Mouse (Mus musculus): ENCODE data around the gene Shank2. TPM values are rescaled to one million over a fixed set of nuclear protein-coding genes. Genes with fewer than 3 reads are reported as not detected.

Shank2 gene
- total RNA-seq (2015): not detected in 2 replicates
- 0.18 TPM in 1 of 2 replicates, not detected in the other for total RNA-seq (2017)

GRCm38 (mm10) chr7:144001628-144002027, at the start of gene Shank2:
Gene Shank2 (plus strand): TSS chr7:144001928.
- ATAC-seq (ENCODE audit: poor library complexity, severe bottlenecking): no peak

DNA sequence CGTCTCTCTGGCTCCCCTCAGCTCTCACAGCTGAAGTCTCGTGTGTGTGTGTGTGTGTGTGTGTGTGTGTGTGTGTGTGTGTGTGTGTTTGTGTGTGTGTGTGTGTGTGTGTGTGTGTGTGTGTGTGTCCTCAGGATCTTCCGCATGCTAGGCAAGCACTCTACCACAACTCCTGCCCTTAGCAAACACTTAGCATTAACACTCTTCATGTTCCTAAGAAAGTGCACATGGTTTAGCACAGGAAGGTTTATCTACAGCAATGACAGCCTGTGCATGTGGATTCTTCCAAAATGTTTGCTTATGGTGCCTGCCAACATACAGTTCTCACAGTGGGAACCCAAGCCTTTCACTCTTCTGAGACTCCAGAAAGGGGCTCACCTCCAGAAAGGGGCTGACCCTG, 49.6 kb upstream of the Shank2 start:
- no peak for ATAC-seq (ENCODE audit: poor library complexity, severe bottlenecking)

DNA sequence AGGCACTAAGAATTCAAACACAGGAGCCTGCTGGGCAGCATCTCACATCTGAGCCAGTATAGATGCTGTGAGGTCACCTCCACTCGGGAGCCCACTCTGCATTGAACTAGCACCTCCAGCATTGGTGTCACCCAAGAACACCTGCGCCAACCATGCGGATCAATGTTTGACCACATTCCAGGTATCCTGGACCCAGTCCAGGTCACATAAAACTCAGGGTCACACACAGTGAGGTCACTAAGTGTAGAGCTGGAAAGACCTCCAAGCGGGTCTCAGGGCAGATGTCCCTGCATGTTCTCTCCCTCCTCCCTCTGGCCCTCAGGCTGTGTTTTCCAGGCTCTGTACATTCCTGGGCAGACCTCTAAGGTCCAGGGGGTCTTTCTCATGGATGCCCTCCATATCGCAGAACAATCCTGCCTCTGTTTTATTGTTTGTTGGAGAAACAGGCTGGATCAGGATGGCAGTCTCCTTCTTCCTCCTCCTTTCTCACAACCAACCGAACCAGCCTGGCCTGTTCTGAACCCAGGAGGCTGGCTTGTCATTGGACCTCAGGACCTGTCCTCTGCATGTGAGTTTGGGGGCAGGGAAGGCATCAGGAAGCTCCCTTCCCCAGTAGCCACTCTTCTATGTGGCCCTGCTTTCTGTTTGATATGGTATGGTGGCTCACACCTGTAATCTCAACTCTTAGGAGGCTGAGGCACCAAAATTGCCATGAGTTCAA, 45.0 kb upstream of the Shank2 start:
- no peak for ATAC-seq (ENCODE audit: poor library complexity, severe bottlenecking)

DNA sequence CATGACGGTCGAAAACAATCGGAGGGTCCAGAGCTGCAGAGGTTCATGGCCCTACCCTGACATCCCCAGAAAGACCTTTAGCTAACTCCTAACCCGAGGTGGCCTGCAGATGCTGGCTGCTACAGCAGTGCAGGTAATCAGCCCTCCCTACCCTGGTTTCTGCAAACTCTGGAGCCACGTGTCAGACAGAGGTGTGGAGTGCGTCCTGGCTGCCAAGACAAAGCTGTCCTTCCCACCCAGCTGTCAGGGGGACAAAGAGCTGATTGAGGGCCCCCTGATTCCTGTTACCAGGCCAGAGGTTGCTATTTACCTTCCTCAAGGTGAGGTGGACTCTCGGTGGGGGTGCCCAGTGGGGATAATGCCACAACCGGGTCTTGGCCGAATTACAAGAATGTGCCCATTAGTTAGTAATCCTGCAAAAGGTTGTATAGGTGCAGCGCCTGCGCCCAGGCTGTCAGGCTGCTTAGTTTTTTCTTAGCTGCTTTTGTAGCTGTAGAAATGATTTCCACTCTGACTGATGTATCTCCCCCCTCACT, 43.6 kb upstream of the Shank2 start:
- ATAC-seq (ENCODE audit: poor library complexity, severe bottlenecking): no peak

DNA sequence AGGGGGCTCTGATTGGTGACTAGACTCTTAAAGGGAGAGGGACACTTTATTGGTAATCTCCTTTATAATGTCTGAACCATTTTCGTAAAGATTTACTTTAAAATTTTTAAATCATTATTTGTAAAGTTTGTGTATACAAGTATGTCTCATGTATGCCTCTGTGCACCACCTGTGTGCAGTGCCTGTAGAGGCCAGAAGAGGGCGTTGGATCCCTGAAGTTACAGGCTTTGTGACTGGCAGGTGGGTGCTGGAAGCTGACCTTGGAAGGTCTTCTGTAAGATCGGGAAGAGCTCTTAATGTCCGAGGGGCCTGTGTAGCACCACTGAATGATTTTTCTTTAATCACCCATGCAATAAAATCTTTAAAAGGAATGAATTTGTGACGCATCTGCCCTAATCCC, 37.9 kb upstream of the Shank2 start:
- no peak for ATAC-seq (ENCODE audit: poor library complexity, severe bottlenecking)

DNA sequence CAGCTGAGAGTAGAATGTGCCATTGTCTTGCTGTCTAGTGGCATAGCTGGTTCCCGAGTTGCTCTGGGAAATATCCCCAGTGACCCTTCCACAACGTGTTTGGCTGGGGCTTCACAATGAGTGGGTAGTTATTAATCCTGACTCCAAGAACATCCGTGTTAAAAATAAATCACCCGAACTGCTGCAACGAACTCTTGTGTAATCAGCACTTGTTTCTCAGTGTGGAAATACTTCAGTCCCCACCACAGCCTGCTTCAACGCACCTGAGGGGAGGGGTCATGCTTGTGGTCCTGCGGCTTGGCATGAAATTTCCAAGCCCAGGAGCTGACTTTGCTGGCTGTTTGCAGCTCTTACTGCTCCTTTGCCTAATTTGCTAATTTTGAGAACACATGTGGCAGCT, 35.1 kb upstream of the Shank2 start:
- no peak for ATAC-seq (ENCODE audit: poor library complexity, severe bottlenecking)

GRCm38 (mm10) chr7:143977491-143977830, 24.3 kb upstream of the Shank2 start:
- no peak for ATAC-seq (ENCODE audit: poor library complexity, severe bottlenecking)

DNA sequence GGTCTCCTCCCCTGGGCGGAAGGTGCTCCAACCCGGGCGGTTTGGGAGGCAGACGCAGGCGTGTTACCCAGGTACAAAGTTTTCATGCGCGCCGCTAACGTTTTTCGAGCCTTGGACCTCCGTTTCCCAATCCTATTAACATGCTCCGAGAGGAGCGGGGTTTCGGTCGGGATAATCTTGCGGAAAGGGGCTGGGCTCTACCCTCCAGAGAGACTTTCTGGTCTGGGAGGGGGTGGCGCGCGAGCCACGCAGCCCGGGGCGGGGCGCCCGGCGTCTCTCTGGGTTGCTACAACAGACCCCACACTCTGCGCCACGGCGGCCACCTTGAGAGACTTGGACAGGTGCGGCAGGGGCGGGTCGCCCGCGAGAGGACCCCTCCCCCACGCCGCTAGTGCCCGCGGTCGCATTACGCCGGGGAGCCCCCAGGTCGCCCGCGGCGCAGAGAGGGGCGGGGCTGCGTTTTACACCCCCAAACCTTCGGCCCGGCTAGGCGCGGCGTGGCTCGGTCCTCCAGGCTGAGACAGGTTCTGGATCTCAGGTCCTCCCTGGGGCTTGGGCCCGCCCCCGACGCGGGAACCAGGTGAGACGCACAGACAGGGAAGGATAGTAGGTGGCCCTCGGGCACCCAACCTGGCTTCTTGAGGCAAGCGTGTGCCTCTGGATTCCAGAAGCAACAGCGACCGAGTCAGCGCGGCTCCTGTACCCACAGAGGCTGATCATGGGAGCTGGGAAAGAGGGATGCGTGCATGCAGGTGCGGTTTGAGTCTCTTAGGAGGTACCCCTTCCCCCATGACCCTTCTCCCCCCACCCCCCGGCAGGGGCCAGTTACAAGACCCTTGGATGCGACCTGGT, 23.7 kb upstream of the Shank2 start:
- ATAC-seq (ENCODE audit: poor library complexity, severe bottlenecking): no peak

DNA sequence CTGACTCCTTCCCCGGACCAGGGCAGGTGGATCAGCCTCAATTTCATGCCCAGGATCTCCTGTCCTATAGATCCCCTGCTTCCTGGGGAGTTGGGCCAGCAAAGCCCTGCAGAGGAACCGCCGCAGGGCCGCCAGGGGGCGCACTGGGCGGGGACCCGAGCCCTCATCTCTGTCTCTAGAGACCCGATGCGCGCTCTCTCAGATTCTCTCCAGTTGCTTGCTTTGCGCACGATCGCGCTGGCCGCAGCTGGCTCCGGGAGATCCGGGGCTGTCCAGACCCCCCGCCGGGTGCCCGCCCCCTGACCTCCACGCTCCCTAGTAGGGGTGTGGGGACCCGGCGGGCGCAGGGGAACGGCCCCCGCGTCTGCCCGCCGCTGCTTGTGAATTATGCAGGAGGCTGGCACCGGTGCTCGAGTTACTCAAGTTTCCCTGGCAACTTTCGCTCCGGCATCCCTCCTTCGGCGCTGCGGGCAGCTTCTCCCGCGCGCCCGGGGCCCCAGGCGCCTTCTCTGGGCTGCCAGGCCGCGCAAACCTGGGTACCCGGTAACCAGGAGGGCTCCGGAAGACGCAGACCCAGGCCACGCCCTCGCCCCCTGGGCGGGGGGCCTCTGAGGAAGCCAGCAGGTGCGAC, 22.9 kb upstream of the Shank2 start:
- peak; percentile 73 for ATAC-seq (ENCODE audit: poor library complexity, severe bottlenecking)

- no peak for ATAC-seq (ENCODE audit: poor library complexity, severe bottlenecking)
These were observed 21.7 kb upstream of the Shank2 start for GRCm38 (mm10) chr7:143979986-143980385.

DNA sequence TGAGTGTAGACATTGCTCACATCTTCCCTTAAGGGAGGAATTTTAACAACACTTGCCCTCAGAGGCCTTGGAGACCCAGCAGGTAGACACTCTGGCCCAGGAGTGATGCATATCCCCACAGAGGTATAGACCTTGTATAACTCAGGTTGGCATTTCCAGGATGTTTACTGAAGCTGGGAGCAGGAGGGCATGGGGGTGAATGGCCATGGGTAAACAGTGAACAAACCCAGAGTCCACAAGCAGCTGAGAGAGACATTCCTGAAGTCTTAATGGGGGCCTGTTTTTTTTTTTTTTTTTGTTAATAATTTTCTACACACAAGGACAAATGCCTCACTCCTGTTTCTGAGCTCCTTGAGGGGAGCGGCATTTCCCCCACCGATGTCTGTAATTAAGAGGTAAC, 15.4 kb upstream of the Shank2 start:
- ATAC-seq (ENCODE audit: poor library complexity, severe bottlenecking): no peak

- no peak for ATAC-seq (ENCODE audit: poor library complexity, severe bottlenecking)
These were observed 10.6 kb upstream of the Shank2 start for GRCm38 (mm10) chr7:143991160-143991559.

DNA sequence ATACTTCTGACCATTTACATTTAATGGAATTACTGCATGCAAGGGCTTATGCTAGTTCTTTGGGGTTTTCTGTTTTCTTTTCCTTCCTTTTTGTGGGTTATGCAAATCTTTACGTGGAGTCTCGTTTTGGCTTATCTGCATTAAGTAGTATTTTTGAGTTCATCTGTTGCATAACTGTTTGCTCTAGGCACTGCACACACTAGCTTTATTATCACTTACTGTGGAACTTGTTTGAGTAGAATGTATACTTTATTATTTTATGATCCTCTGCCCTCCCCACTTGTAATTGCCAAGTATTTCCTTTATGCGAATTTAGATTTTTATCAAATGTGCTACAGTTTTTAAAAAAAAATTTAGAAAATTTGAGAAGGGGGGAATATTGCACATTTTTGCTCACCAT, 2.7 kb upstream of the Shank2 start:
- no peak for ATAC-seq (ENCODE audit: poor library complexity, severe bottlenecking)

GRCm38 (mm10) chr7:144003471-144003870, 1.7 kb downstream of the Shank2 start:
- ATAC-seq (ENCODE audit: poor library complexity, severe bottlenecking): no peak

DNA sequence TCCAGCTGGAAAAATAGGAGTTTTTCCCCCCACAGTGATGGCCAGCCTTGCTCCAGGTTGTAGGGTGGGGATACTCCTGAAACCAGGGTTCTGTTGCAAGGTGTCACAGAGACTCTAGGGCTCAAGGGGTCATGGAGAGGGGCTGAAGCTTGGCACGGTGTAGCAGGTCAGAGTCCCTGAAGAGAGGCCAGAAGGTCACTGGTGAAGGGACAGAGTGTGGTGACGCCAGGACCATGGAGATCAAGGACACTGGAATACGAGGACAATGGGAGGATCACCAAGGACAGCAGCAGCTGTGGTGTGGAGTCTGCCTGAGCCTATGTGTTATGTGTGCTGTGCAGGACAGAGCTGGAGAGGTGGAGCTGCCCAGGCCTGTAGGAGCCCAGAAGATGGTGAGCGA, 6.4 kb downstream of the Shank2 start:
- ATAC-seq (ENCODE audit: poor library complexity, severe bottlenecking): no peak

- ATAC-seq (ENCODE audit: poor library complexity, severe bottlenecking): no peak
These were observed 7.3 kb downstream of the Shank2 start for GRCm38 (mm10) chr7:144008985-144009384.

GRCm38 (mm10) chr7:144014485-144014884, 12.8 kb downstream of the Shank2 start:
- ATAC-seq (ENCODE audit: poor library complexity, severe bottlenecking): no peak

GRCm38 (mm10) chr7:144021801-144022200, 20.1 kb downstream of the Shank2 start:
- ATAC-seq (ENCODE audit: poor library complexity, severe bottlenecking): no peak

- no peak for ATAC-seq (ENCODE audit: poor library complexity, severe bottlenecking)
These were observed 21.0 kb downstream of the Shank2 start for GRCm38 (mm10) chr7:144022682-144023081.

- ATAC-seq (ENCODE audit: poor library complexity, severe bottlenecking): no peak
These were observed 21.8 kb downstream of the Shank2 start for GRCm38 (mm10) chr7:144023561-144023960.

GRCm38 (mm10) chr7:144026024-144026752, 24.5 kb downstream of the Shank2 start:
- no peak for ATAC-seq (ENCODE audit: poor library complexity, severe bottlenecking)

Measured in megakaryocyte, adult 5-6 weeks (primary cell).